Mouse (Mus musculus) liver, embryonic 14 days (tissue): ENCODE results near the gene Zfp352. TPM values are rescaled to one million over a fixed set of nuclear protein-coding genes. Genes with fewer than 3 reads are reported as not detected.

Source experiments
- polyA plus RNA-seq: library from polyadenylated mRNA; depleted of rRNA; stranded (reverse); fragments of >200 nt; gene quantifications from 2 replicates; pipeline ENCODE4 v1.2.3, GENCODE M21; 2012; rRNA removed

Zfp352 gene
- not detected in 2 replicates for polyA plus RNA-seq

DNA sequence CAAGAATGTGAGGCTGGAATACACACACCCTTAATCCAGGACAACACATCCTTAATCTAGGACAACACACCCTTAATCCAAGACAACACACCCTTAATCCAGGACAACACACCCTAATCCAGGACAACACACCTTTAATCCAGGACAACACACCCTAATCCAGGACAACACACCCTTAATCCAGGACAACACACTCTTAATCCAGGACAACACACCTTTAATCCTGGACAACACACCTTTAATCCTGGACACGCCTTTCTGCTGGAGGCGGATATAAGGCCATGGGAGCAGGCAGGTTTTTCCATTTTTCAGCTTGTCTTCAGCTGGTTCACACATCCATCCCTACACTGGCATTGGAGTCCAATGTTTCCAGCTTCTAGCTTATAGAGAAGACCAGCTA lies at the start of gene Zfp352:
Gene Zfp352 (plus strand): TSS at position 301 of the 400 bp plus-strand sequence.

